Mouse (Mus musculus): ENCODE measurements around the gene Thrb.

- TF ChIP-seq POLR2A (IDR thresholded peaks at IDR 0.05; ENCODE audit: insufficient read length, low read depth) (no peak), MAX (IDR thresholded peaks at IDR 0.05; ENCODE audit: low read depth) (no peak), MYOG (IDR thresholded peaks at IDR 0.05; ENCODE audit: control insufficient read depth in 1 of 3, insufficient read depth in 1 of 3, insufficient read length in 2 of 3, low read depth in 2 of 3) (no peak), E2F4 (IDR thresholded peaks at IDR 0.05; ENCODE audit: insufficient read depth) (no peak), SRF (IDR thresholded peaks at IDR 0.05; ENCODE audit: control insufficient read depth, insufficient read length, low read depth) (no peak)
Observed at GRCm38 (mm10) chr14:17767987-17768386, 107.9 kb downstream of the Thrb start.
